Comparison of ENCODE assay signal across 14 mouse cellular contexts in genomic region chr8:77774551-77775335, GRCm38 (mm10). TPM values are rescaled to one million over a fixed set of nuclear protein-coding genes. Genes with fewer than 3 reads are reported as not detected.
DNase-seq lines count a peak whose midpoint lies in the region; ATAC-seq lines count a peak whose summit lies in the region.
"Had no signal": no experiment of that assay in that cellular context is flagged by ENCODE, and none has a peak within 500 bp of the region (broad histone marks: within the 10 kb centered on the region; RNA-seq: fewer than 3 reads in every experiment).

No protein-coding gene starts in this region.

- H3K4me3 ChIP-seq in kidney, embryonic 15.5 days (replicated peaks), result no peak overlapping the region
- no peak overlapping the region for H3K4me3 ChIP-seq in limb, embryonic 11.5 days (ENCODE audit: low read depth, low read length)
- H3K4me3 ChIP-seq: liver, embryonic 15.5 days; megakaryocyte, embryonic 14.5 days had no signal

- 17% methylated on average over 8 of the region's 8 CpGs for WGBS in kidney, embryonic 15.5 days
- WGBS in limb, embryonic 11.5 days, result 36% methylated on average over 8 of the region's 8 CpGs

- no peak for DNase-seq in kidney, postnatal 25 days
- peak; percentile 70 for DNase-seq in NIH3T3 (ENCODE audit: low read depth)
- peak; percentile 64 to 73 for DNase-seq in adrenal gland, postnatal 36 days
- DNase-seq in limb, embryonic 11.5 days (ENCODE audit: low spot score), result no peak
- no peak for DNase-seq in right cerebral cortex, postnatal 25 days
- no peak for DNase-seq in layer of hippocampus, adult 9-10 months (ENCODE audit: low spot score)
- no peak for DNase-seq in cerebellum, adult 9-10 months
- DNase-seq: cerebellum, adult 11-12 months; thymus, postnatal 4 days had no signal

- H3K36me3 ChIP-seq in kidney, embryonic 15.5 days, result no peaks in the 10 kb centered on the region
- no peaks in the 10 kb centered on the region for H3K36me3 ChIP-seq in limb, embryonic 11.5 days (ENCODE audit: control insufficient read depth, insufficient read depth, low read length)
- H3K36me3 ChIP-seq: liver, embryonic 15.5 days had no signal

- peak; percentile 82 for ATAC-seq in kidney, embryonic 15.5 days (replicated peaks; ENCODE audit: low FRiP score)
- peak; percentile 44; the same call in 1 of the 2 replicates for ATAC-seq in limb, embryonic 11.5 days (ENCODE audit: insufficient number of reproducible peaks, low FRiP score, low TSS enrichment, low read depth)

- H3K9me3 ChIP-seq in kidney, embryonic 15.5 days (replicated peaks), result no peaks in the 10 kb centered on the region
- H3K9me3 ChIP-seq in limb, embryonic 11.5 days (ENCODE audit: control insufficient read depth, low read length), result no peaks in the 10 kb centered on the region
- H3K9me3 ChIP-seq: liver, embryonic 15.5 days had no signal

- no peaks in the 10 kb centered on the region for H3K27me3 ChIP-seq in kidney, embryonic 15.5 days
- H3K27me3 ChIP-seq in limb, embryonic 11.5 days (ENCODE audit: control insufficient read depth, insufficient read depth, low read length), result no peaks in the 10 kb centered on the region
- H3K27me3 ChIP-seq: CH12.LX; liver, embryonic 15.5 days; megakaryocyte, embryonic 14.5 days had no signal

- no peak overlapping the region for H3K9ac ChIP-seq in kidney, embryonic 15.5 days
- H3K9ac ChIP-seq in limb, embryonic 11.5 days (ENCODE audit: low read length), result no peak overlapping the region
- H3K9ac ChIP-seq: liver, embryonic 15.5 days had no signal

- no peak overlapping the region for H3K4me2 ChIP-seq in kidney, embryonic 15.5 days
- H3K4me2 ChIP-seq in limb, embryonic 11.5 days (ENCODE audit: low read depth, severe bottlenecking), result no peak overlapping the region
- H3K4me2 ChIP-seq: heart, embryonic 11.5 days; liver, embryonic 15.5 days had no signal

- peak overlapping the region; percentile 42 for H3K27ac ChIP-seq in kidney, embryonic 15.5 days
- no peak overlapping the region for H3K27ac ChIP-seq in limb, embryonic 11.5 days (replicated peaks; ENCODE audit: low read depth, low read length)
- H3K27ac ChIP-seq: liver, embryonic 15.5 days had no signal

- peaks cover 27% of the 10 kb centered on the region for H3K4me1 ChIP-seq in kidney, embryonic 15.5 days
- peaks cover 2% of the 10 kb centered on the region; the same call in 1 of the 2 replicates for H3K4me1 ChIP-seq in limb, embryonic 11.5 days (ENCODE audit: control insufficient read depth, insufficient read depth, low read length)
- H3K4me1 ChIP-seq: liver, embryonic 15.5 days; megakaryocyte, embryonic 14.5 days had no signal

RNA-seq across cellular contexts. Expression of gene Ednra, which starts 50.5 kb away (rescaled TPM):
- polyA plus RNA-seq in kidney, embryonic 15.5 days (2015; fragmentation: Nextera tagmentation; extraction: Ambion mirVana), result 27.8 and 30.5 TPM in 2 replicates
- 10 to 100 TPM; 22.5 to 23.5 TPM for total RNA-seq in adrenal gland, postnatal 36 days (2021)
- 62.3 and 74.3 TPM in 2 replicates for polyA plus RNA-seq in limb, embryonic 11.5 days (2014; fragmentation: Nextera tagmentation; extraction: Ambion mirVana)

Comparison
In these comparisons a context has a peak if more than half of its experiments do, and no peak if none do; other contexts are left out.
1. DNase-seq: peak in NIH3T3 (single experiment) and adrenal gland, postnatal 36 days (2 of 2); none in kidney, postnatal 25 days (0 of 2), limb, embryonic 11.5 days (single experiment), right cerebral cortex, postnatal 25 days (single experiment), layer of hippocampus, adult 9-10 months (single experiment) and cerebellum, adult 9-10 months (single experiment).